Mouse (Mus musculus) ES-E14 (cell line): ENCODE measurements around the gene Cd70.

Experiments
- HCFC1 ChIP-seq: IDR thresholded peaks from 2 replicates; pipeline ENCODE4 v1.6.1; 2012; ENCODE audit warnings: low read length, inconsistent platforms, borderline replicate concordance; ENCODE audit not compliant: insufficient read depth
- MAFK ChIP-seq: IDR thresholded peaks from 2 replicates; pipeline ENCODE4 v1.6.1; 2014; ENCODE audit warnings: mild to moderate bottlenecking, low read depth, low read length, inconsistent platforms; ENCODE audit not compliant: insufficient read depth
- ZNF384 ChIP-seq: IDR thresholded peaks from 2 replicates; pipeline ENCODE4 v1.6.1; 2012; ENCODE audit warnings: low read depth, low read length, inconsistent platforms

- TF ChIP-seq ZNF384 = no peak
- TF ChIP-seq MAFK = no peak
- no peak for TF ChIP-seq HCFC1
Measured at GRCm38 (mm10) chr17:57172378-57172777, 22.8 kb upstream of the Cd70 start.
